Mouse (Mus musculus) kidney, adult 2 months (tissue): ENCODE measurements around the gene Alg14.

Experiments
- CTCF ChIP-seq: fragments of 200-500 bp; conservative IDR thresholded peaks from 2 replicates; pipeline ENCODE4 v1.5.1; 2011; ENCODE audit warnings: low read depth, mild to moderate bottlenecking, control low read depth, low read length, moderate library complexity, mixed read lengths; ENCODE audit not compliant: insufficient read depth, insufficient read length
- POLR2A ChIP-seq: fragments of 200-500 bp; IDR thresholded peaks from one replicate; pipeline ENCODE4 v1.6.1; 2011; ENCODE audit warnings: low read depth, low read length, control low read depth

DNA sequence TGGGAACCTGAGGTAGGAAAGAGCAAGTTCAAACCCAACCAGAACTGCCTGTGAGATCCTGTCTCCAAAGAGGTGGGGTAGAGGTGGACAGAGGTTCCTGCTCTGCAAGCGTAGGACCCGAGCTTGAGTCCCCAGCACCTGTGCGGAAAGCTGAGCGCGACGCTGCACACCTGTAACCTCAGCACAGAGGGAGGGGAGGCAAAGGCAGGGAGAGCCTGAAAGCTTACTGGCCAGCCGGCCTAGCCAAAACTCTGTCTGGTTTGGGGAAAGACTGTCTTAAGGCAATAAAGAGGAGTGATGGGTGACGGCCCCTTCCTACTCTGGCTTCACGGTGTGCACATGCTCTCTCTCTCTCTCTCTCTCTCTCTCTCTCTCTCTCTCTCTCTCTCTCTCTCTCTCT is 21.4 kb downstream of the Alg14 start:
- TF ChIP-seq CTCF (no peak), POLR2A (no peak)
